Mouse (Mus musculus) T-helper 17 cell (primary cell): ENCODE results near the gene Cd82.

ENCODE experiments used
- in situ Hi-C, 2 experiments: fragments of 300-600 bp; cut with MboI, MseI; formaldehyde crosslinking; loops; 1 replicate in 1 of 2; 2 replicates in 1 of 2; pipeline ENCODE4 v1.15.1; 2025; ENCODE audit warnings: high pct_unique_total_duplicates in 2 of 2

The Cd82 gene

GRCm38 (mm10) chr2:93377157-93377556 lies 85.8 kb downstream of the Cd82 start:
- in situ Hi-C loops, result no loop called here

GRCm38 (mm10) chr2:93372872-93373271 lies 90.1 kb downstream of the Cd82 start:
- in situ Hi-C loops, result no loop called here

- in situ Hi-C loops, result no loop called here
These were observed 90.8 kb downstream of the Cd82 start for GRCm38 (mm10) chr2:93372097-93372571.
